Mouse (Mus musculus): ENCODE data around the gene Rhcg. TPM values are rescaled to one million over a fixed set of nuclear protein-coding genes. Genes with fewer than 3 reads are reported as not detected.

The Rhcg gene
- polyA plus RNA-seq (2012; fragmentation: generic; extraction: Trizol), result not detected

- H3K4me2 ChIP-seq (ENCODE audit: low read depth), result no peak within 1 kb of the TSS
- no peak for TF ChIP-seq MAX (IDR thresholded peaks at IDR 0.05; ENCODE audit: low read depth)
- H3K27me3 ChIP-seq (ENCODE audit: control insufficient read depth, insufficient read depth, insufficient read length), result peaks cover 37% of the 10 kb centered on the region
- H3K36me3 ChIP-seq (ENCODE audit: control insufficient read depth, insufficient read depth), result no peaks in the 10 kb centered on the region
- no peak within 1 kb of the TSS for H3ac ChIP-seq (ENCODE audit: control insufficient read depth, insufficient read length)
- no peak within 1 kb of the TSS for H3K4me3 ChIP-seq
- H3K79me2 ChIP-seq (ENCODE audit: control insufficient read depth, insufficient read depth), result no peaks in the 10 kb centered on the region
Measured at GRCm38 (mm10) chr7:79617418-79617817, at the start of gene Rhcg. Gene Rhcg (minus strand): TSS chr7:79617657.

- Histone ChIP-seq H3K79me2 (ENCODE audit: control insufficient read depth, insufficient read depth) (peaks cover 32% of the 10 kb centered on the region), H3K4me2 (ENCODE audit: low read depth) (no peak overlapping the region), H3ac (ENCODE audit: control insufficient read depth, insufficient read length) (no peak overlapping the region), H3K4me3 (no peak overlapping the region), H3K36me3 (ENCODE audit: control insufficient read depth, insufficient read depth) (peaks cover 9% of the 10 kb centered on the region), H3K27me3 (ENCODE audit: control insufficient read depth, insufficient read depth, insufficient read length) (no peaks in the 10 kb centered on the region)
- no peak for TF ChIP-seq MYOG (IDR thresholded peaks at IDR 0.05; ENCODE audit: control insufficient read depth in 1 of 3, insufficient read depth in 1 of 3, insufficient read length in 2 of 3, low read depth in 2 of 3)
- TF ChIP-seq CEBPB (IDR thresholded peaks at IDR 0.05; ENCODE audit: insufficient read depth, poor library complexity, severe bottlenecking), result no peak
- TF ChIP-seq POLR2A (IDR thresholded peaks at IDR 0.05; ENCODE audit: insufficient read length, low read depth), result no peak
- TF ChIP-seq E2F4 (IDR thresholded peaks at IDR 0.05; ENCODE audit: insufficient read depth), result no peak
- no peak for TF ChIP-seq TCF12 (IDR thresholded peaks at IDR 0.05; ENCODE audit: insufficient read depth, poor library complexity, severe bottlenecking)
- TF ChIP-seq TCF3 (IDR thresholded peaks at IDR 0.05; ENCODE audit: insufficient read length, low read depth), result no peak
- no peak for TF ChIP-seq USF1 (IDR thresholded peaks at IDR 0.05; ENCODE audit: low read depth)
- no peak for TF ChIP-seq MAX (IDR thresholded peaks at IDR 0.05; ENCODE audit: low read depth)
- TF ChIP-seq POLR2AphosphoS2 (IDR thresholded peaks at IDR 0.05; ENCODE audit: insufficient read length, low read depth), result no peak
- no peak for TF ChIP-seq MYOD1 (IDR thresholded peaks at IDR 0.05; ENCODE audit: control insufficient read depth in 1 of 3, insufficient read length in 2 of 3, low read depth in 2 of 3)
- TF ChIP-seq SRF (IDR thresholded peaks at IDR 0.05; ENCODE audit: control insufficient read depth, insufficient read length, low read depth), result no peak
- TF ChIP-seq REST (IDR thresholded peaks at IDR 0.05; ENCODE audit: insufficient read depth, insufficient read length), result no peak
Measured at GRCm38 (mm10) chr7:79666690-79667089, 49.2 kb upstream of the Rhcg start.

GRCm38 (mm10) chr7:79661253-79661890 is 43.9 kb upstream of the Rhcg start:
- Histone ChIP-seq H3ac (ENCODE audit: control insufficient read depth, insufficient read length) (peak overlapping the region; percentile 22), H3K27me3 (ENCODE audit: control insufficient read depth, insufficient read depth, insufficient read length) (no peaks in the 10 kb centered on the region), H3K79me2 (ENCODE audit: control insufficient read depth, insufficient read depth) (peaks cover 43% of the 10 kb centered on the region), H3K4me3 (peak overlapping the region; percentile 56), H3K4me2 (ENCODE audit: low read depth) (peak overlapping the region; percentile 85), H3K36me3 (ENCODE audit: control insufficient read depth, insufficient read depth) (no peaks in the 10 kb centered on the region)
- TF ChIP-seq TCF3 (IDR thresholded peaks at IDR 0.05; ENCODE audit: insufficient read length, low read depth) (no peak), TCF12 (IDR thresholded peaks at IDR 0.05; ENCODE audit: insufficient read depth, poor library complexity, severe bottlenecking) (no peak), MYOD1 (IDR thresholded peaks at IDR 0.05; ENCODE audit: control insufficient read depth in 1 of 3, insufficient read length in 2 of 3, low read depth in 2 of 3) (no peak), POLR2A (IDR thresholded peaks at IDR 0.05; ENCODE audit: insufficient read length, low read depth) (no peak), CEBPB (IDR thresholded peaks at IDR 0.05; ENCODE audit: insufficient read depth, poor library complexity, severe bottlenecking) (no peak), POLR2AphosphoS2 (IDR thresholded peaks at IDR 0.05; ENCODE audit: insufficient read length, low read depth) (no peak), REST (IDR thresholded peaks at IDR 0.05; ENCODE audit: insufficient read depth, insufficient read length) (no peak), SRF (IDR thresholded peaks at IDR 0.05; ENCODE audit: control insufficient read depth, insufficient read length, low read depth) (no peak), E2F4 (IDR thresholded peaks at IDR 0.05; ENCODE audit: insufficient read depth) (no peak), MYOG (IDR thresholded peaks at IDR 0.05; ENCODE audit: control insufficient read depth in 1 of 3, insufficient read depth in 1 of 3, insufficient read length in 2 of 3, low read depth in 2 of 3) (no peak)

DNA sequence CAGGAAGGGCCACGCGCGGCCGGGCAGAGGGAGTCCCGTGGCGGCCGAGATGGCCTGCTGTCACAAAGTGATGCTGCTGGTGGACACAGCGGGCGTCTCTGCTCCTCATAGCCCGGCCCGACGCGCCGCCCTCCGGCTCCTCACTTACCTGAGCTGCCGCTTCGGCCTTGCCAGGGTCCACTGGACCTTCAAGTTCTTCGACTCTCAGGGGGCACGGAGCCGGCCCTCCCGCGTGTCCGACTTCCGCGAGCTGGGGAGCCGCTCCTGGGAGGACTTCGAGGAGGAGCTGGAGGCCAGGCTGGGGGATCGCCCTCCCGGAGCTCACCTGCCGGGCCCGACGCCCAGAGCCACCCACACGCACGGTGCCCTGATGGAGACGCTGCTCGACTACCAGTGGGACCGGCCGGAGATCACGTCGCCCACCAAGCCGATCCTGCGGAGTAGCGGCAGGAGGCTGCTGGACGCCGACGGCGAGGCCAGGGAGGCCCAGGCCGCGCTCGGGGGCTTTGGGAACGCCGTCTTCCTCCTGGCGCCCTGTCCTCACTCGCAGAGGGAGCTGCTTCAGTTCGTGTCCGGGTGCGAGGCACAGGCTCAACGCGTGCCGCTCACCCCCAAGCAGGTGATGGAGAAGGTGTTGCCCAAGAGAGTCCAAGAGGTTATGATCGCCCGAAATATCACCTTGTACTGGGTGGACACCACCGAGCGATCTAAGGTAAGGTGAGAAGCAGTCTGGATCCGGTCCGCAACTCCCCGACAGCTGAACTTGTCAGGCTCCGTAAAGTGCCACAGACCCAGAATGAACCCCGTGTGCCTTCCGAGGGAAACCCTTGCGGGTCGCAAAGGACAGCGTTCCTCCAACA is 43.1 kb upstream of the Rhcg start:
- peak overlapping the region; percentile 85 for H3K4me2 ChIP-seq (ENCODE audit: low read depth)
- TF ChIP-seq MYOD1 (IDR thresholded peaks at IDR 0.05; ENCODE audit: control insufficient read depth in 1 of 3, insufficient read length in 2 of 3, low read depth in 2 of 3) (no peak), POLR2A (IDR thresholded peaks at IDR 0.05; ENCODE audit: insufficient read length, low read depth) (no peak), MYOG (IDR thresholded peaks at IDR 0.05; ENCODE audit: control insufficient read depth in 1 of 3, insufficient read depth in 1 of 3, insufficient read length in 2 of 3, low read depth in 2 of 3) (no peak), POLR2AphosphoS2 (IDR thresholded peaks at IDR 0.05; ENCODE audit: insufficient read length, low read depth) (no peak), CEBPB (IDR thresholded peaks at IDR 0.05; ENCODE audit: insufficient read depth, poor library complexity, severe bottlenecking) (no peak), TCF3 (IDR thresholded peaks at IDR 0.05; ENCODE audit: insufficient read length, low read depth) (no peak), TCF12 (IDR thresholded peaks at IDR 0.05; ENCODE audit: insufficient read depth, poor library complexity, severe bottlenecking) (no peak), SRF (IDR thresholded peaks at IDR 0.05; ENCODE audit: control insufficient read depth, insufficient read length, low read depth) (no peak), USF1 (IDR thresholded peaks at IDR 0.05; ENCODE audit: low read depth) (no peak), REST (IDR thresholded peaks at IDR 0.05; ENCODE audit: insufficient read depth, insufficient read length) (no peak), E2F4 (IDR thresholded peaks at IDR 0.05; ENCODE audit: insufficient read depth) (no peak)
- H3ac ChIP-seq (ENCODE audit: control insufficient read depth, insufficient read length), result peak overlapping the region; percentile 22
- H3K27me3 ChIP-seq (ENCODE audit: control insufficient read depth, insufficient read depth, insufficient read length), result no peaks in the 10 kb centered on the region
- H3K4me3 ChIP-seq, result peak overlapping the region; percentile 56
- H3K79me2 ChIP-seq (ENCODE audit: control insufficient read depth, insufficient read depth), result peaks cover 43% of the 10 kb centered on the region
- H3K36me3 ChIP-seq (ENCODE audit: control insufficient read depth, insufficient read depth), result no peaks in the 10 kb centered on the region
